Mouse (Mus musculus) forebrain, embryonic 14.5 days (tissue): ENCODE measurements around the gene Tma7. TPM values are rescaled to one million over a fixed set of nuclear protein-coding genes. Genes with fewer than 3 reads are reported as not detected.

Source experiments
- ATAC-seq: fragments of 200-750 bp; cut with Nextera tagmentation; 2 replicates; pipeline ENCODE4 v1.8.0; 2017; ENCODE audit warnings: mild to moderate bottlenecking, moderate library complexity
- DNase-seq: peaks from one replicate; pipeline ENCODE4 v3.0.0-alpha.2; 2015; ENCODE audit warnings: low spot score
- H3K27ac ChIP-seq: fragments of 300-500 bp; sonication (generic); 2 replicates; pipeline ENCODE4 v1.5.1; 2014; ENCODE audit warnings: low read depth, mild to moderate bottlenecking, control low read depth, low read length, moderate library complexity
- H3K27me3 ChIP-seq: fragments of 300-500 bp; sonication (generic); replicated peaks from 2 replicates; pipeline ENCODE4 v1.6.1; 2014; ENCODE audit warnings: low read length, control low read depth, mixed read lengths; ENCODE audit not compliant: control insufficient read depth, insufficient read depth
- H3K36me3 ChIP-seq: fragments of 300-500 bp; sonication (generic); 2 replicates; pipeline ENCODE4 v1.6.1; 2014; ENCODE audit warnings: low read length, control low read depth; ENCODE audit not compliant: control insufficient read depth, insufficient read depth
- H3K4me1 ChIP-seq: fragments of 300-500 bp; sonication (generic); 2 replicates; pipeline ENCODE4 v1.6.1; 2014; ENCODE audit warnings: antibody characterized with exemption, low read length, control low read depth; ENCODE audit not compliant: control insufficient read depth, insufficient read depth
- H3K4me2 ChIP-seq: fragments of 300-500 bp; sonication (generic); 2 replicates; pipeline ENCODE4 v1.6.1; 2014; ENCODE audit warnings: mild to moderate bottlenecking, control low read depth, low read length
- H3K4me3 ChIP-seq: fragments of 300-500 bp; sonication (generic); 2 replicates; pipeline ENCODE4 v1.5.1; 2014; ENCODE audit warnings: low read depth, low read length, control low read depth
- H3K9ac ChIP-seq: fragments of 300-500 bp; sonication (generic); 2 replicates; pipeline ENCODE4 v1.6.1; 2014; ENCODE audit warnings: mild to moderate bottlenecking, low read length, control low read depth, moderate library complexity
- H3K9me3 ChIP-seq: fragments of 300-500 bp; sonication (generic); replicated peaks from 2 replicates; pipeline ENCODE4 v1.6.1; 2016; ENCODE audit warnings: low read length, control low read depth, mixed read lengths; ENCODE audit not compliant: control insufficient read depth
- WGBS: fragments of 180-500 bp; shearing (Covaris S2); extraction: QIAGEN DNeasy Blood & Tissue Kit; methylation state at CpG from one replicate; pipeline ENCODE4 v1.1.7; 2014; 5-methylcytosine and 5-hydroxymethylcytosine counted together
- polyA plus RNA-seq: library from polyadenylated mRNA; unstranded; fragments of >200 nt; fragmentation: Nextera tagmentation; extraction: Ambion mirVana; gene quantifications from 2 replicates; pipeline ENCODE4 v1.2.1, GENCODE M21; 2014

Gene Tma7
- polyA plus RNA-seq, 1 experiment from 2014 or later = 758 TPM

GRCm38 (mm10) chr9:109110240-109110639 is 27.9 kb upstream of the Tma7 start:
- Histone ChIP-seq H3K27ac (no peak overlapping the region), H3K9me3 (no peaks in the 10 kb centered on the region), H3K27me3 (no peaks in the 10 kb centered on the region), H3K4me1 (no peaks in the 10 kb centered on the region), H3K4me2 (no peak overlapping the region), H3K4me3 (no peak overlapping the region), H3K9ac (no peak overlapping the region), H3K36me3 (peaks cover 99% of the 10 kb centered on the region)
- 94% methylated on average over 11 of the region's 11 CpGs for WGBS
- ATAC-seq = no peak
- DNase-seq = no peak

DNA sequence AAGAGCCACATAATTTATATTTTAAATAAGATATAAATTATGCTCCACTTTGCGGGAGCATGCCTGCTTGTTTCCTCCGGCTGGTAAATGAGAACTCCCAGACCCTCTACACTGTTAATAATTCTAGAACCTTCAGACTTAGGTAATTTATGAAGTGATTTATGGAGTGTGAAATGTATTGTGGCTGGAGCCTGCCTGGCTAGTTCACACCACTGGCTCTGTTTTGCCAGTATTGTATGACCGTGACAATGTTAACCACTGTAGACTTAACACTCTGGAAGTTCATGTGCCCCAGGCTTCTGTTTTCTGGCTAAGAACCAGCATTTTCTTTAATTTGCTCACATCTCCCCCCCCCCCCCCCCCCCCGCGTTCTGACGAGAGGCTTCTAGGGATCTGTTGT is 25.0 kb upstream of the Tma7 start:
- Histone ChIP-seq H3K9me3 (no peaks in the 10 kb centered on the region), H3K4me1 (no peaks in the 10 kb centered on the region), H3K27me3 (no peaks in the 10 kb centered on the region), H3K36me3 (peaks cover 99% of the 10 kb centered on the region), H3K9ac (no peak overlapping the region), H3K4me3 (no peak overlapping the region), H3K27ac (no peak overlapping the region), H3K4me2 (no peak overlapping the region)
- no peak for ATAC-seq
- 73% methylated on average over 5 of the region's 6 CpGs for WGBS
- no peak for DNase-seq

DNA sequence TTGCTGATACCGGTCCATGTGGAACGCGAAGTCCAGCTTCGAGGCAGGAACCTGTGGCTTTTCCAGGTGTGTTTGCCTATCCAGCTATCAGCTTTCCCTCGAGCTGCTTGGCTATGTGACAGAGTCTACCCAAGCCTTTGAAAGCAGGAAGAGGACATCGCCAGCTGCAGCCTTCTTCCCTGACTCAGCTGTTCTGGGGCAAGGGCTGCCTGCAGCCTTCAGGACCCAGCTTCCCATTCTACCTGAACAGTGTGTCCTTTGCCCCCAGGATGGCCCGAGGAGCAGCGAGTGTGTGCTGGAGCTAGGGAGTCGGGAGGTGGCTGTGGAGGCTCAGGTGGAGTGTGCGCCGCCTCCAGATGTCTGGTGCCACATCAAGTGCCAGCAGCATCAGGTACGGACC is 23.3 kb upstream of the Tma7 start:
- H3K36me3 ChIP-seq = peaks cover 98% of the 10 kb centered on the region
- 94% methylated on average over 12 of the region's 12 CpGs for WGBS

GRCm38 (mm10) chr9:109105011-109105410 is 22.6 kb upstream of the Tma7 start:
- WGBS = 65% methylated on average over 12 of the region's 12 CpGs
- H3K4me3 ChIP-seq = no peak overlapping the region
- H3K27me3 ChIP-seq = no peaks in the 10 kb centered on the region
- no peaks in the 10 kb centered on the region for H3K4me1 ChIP-seq
- no peak overlapping the region; the same call in 1 of the 2 replicates for H3K27ac ChIP-seq
- H3K9me3 ChIP-seq = no peaks in the 10 kb centered on the region
- no peak overlapping the region for H3K9ac ChIP-seq
- H3K4me2 ChIP-seq = no peak overlapping the region
- ATAC-seq = peak; percentile 53
- peak; percentile 46 for DNase-seq
- peaks cover 98% of the 10 kb centered on the region for H3K36me3 ChIP-seq

More for the DNA sequence above, 23.3 kb upstream of the Tma7 start:
- DNase-seq = no peak
- H3K4me3 ChIP-seq = no peak overlapping the region
- no peaks in the 10 kb centered on the region for H3K9me3 ChIP-seq
- H3K27me3 ChIP-seq = no peaks in the 10 kb centered on the region
- no peak overlapping the region for H3K4me2 ChIP-seq
- no peak overlapping the region for H3K27ac ChIP-seq
- H3K9ac ChIP-seq = peak overlapping the region; percentile 17; the same call in 1 of the 2 replicates
- no peak for ATAC-seq
- H3K4me1 ChIP-seq = no peaks in the 10 kb centered on the region

- Histone ChIP-seq H3K27ac (no peak overlapping the region), H3K27me3 (no peaks in the 10 kb centered on the region), H3K4me2 (no peak overlapping the region), H3K36me3 (peaks cover 98% of the 10 kb centered on the region), H3K4me3 (no peak overlapping the region), H3K9me3 (no peaks in the 10 kb centered on the region), H3K4me1 (peaks cover 1% of the 10 kb centered on the region; the same call in 1 of the 2 replicates), H3K9ac (no peak overlapping the region)
- ATAC-seq (no peak), DNase-seq (no peak)
- 88% methylated on average over 9 of the region's 9 CpGs for WGBS
Measured at GRCm38 (mm10) chr9:109104083-109104482, 21.7 kb upstream of the Tma7 start.

GRCm38 (mm10) chr9:109103250-109103649 is 20.9 kb upstream of the Tma7 start:
- no peak overlapping the region for H3K4me3 ChIP-seq
- H3K4me1 ChIP-seq = peaks cover 10% of the 10 kb centered on the region
- H3K27me3 ChIP-seq = no peaks in the 10 kb centered on the region
- DNase-seq (no peak), ATAC-seq (no peak)
- WGBS = 78% methylated on average over 7 of the region's 7 CpGs
- H3K4me2 ChIP-seq = no peak overlapping the region
- no peak overlapping the region for H3K27ac ChIP-seq
- H3K9ac ChIP-seq = no peak overlapping the region
- H3K36me3 ChIP-seq = peaks cover 90% of the 10 kb centered on the region
- no peaks in the 10 kb centered on the region for H3K9me3 ChIP-seq

- no peak for ATAC-seq
- no peaks in the 10 kb centered on the region for H3K9me3 ChIP-seq
- H3K4me3 ChIP-seq = no peak overlapping the region
- H3K27ac ChIP-seq = no peak overlapping the region
- peaks cover 83% of the 10 kb centered on the region for H3K36me3 ChIP-seq
- H3K4me2 ChIP-seq = no peak overlapping the region
- no peaks in the 10 kb centered on the region for H3K27me3 ChIP-seq
- no peak overlapping the region for H3K9ac ChIP-seq
- DNase-seq = no peak
- 94% methylated on average over 3 of the region's 3 CpGs for WGBS
- peaks cover 17% of the 10 kb centered on the region for H3K4me1 ChIP-seq
Measured at GRCm38 (mm10) chr9:109102541-109102940, 20.2 kb upstream of the Tma7 start.

DNA sequence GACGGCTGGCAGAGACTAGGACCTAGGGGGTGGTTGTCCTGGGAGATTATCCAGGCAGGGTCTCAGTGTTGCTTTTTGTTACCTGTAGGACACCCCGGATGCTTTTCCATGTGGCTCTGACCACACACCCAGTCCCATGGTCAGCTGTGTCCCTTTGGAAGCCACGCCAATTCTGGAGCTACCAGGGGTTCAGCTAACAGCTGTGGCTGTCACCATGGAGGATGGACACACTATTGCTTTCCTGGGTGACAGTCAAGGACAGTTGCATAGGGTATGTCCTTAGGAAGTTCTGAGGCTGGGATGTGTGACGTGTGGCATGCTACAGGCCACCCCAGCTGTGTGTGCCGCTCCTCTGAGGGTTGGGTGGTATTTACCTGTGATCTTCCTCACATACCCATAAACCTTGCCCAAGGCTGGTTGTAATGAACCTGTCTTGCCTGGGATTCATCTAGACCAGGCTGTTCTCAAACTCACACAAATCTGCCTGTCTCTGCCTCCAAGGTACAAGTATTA is 19.6 kb upstream of the Tma7 start:
- Histone ChIP-seq H3K9me3 (no peaks in the 10 kb centered on the region), H3K4me2 (no peak overlapping the region), H3K27me3 (no peaks in the 10 kb centered on the region), H3K4me3 (no peak overlapping the region), H3K36me3 (peaks cover 78% of the 10 kb centered on the region), H3K4me1 (peaks cover 22% of the 10 kb centered on the region), H3K27ac (no peak overlapping the region), H3K9ac (no peak overlapping the region)
- DNase-seq (no peak), ATAC-seq (no peak)
- WGBS = 91% methylated on average over 5 of the region's 5 CpGs

- no peak overlapping the region for H3K4me2 ChIP-seq
- no peak overlapping the region for H3K27ac ChIP-seq
- DNase-seq = no peak
- no peaks in the 10 kb centered on the region for H3K27me3 ChIP-seq
- peaks cover 63% of the 10 kb centered on the region for H3K36me3 ChIP-seq
- peaks cover 23% of the 10 kb centered on the region for H3K4me1 ChIP-seq
- H3K9me3 ChIP-seq = no peaks in the 10 kb centered on the region
- 94% methylated on average over 18 of the region's 20 CpGs for WGBS
- no peak overlapping the region for H3K4me3 ChIP-seq
- H3K9ac ChIP-seq = no peak overlapping the region
- ATAC-seq = no peak
Measured at GRCm38 (mm10) chr9:109100307-109100928, 18.0 kb upstream of the Tma7 start.
